Mouse (Mus musculus): ENCODE results near the gene Kdm5a. TPM values are rescaled to one million over a fixed set of nuclear protein-coding genes. Genes with fewer than 3 reads are reported as not detected.

The Kdm5a gene
- total RNA-seq, 2 experiments from 2014 or later, result 18.3 to 20.4 TPM

Other genes with a start within 250 kb of the Kdm5a start
- gene D330020A13Rik, start 69.8 kb upstream of the Kdm5a start, total RNA-seq (2021), result not detected
- gene B4galnt3, start 69.6 kb upstream of the Kdm5a start, total RNA-seq (2021), result 1 to 10 TPM in 1 of 2 experiments, under 1 TPM in 1; 0.98 to 1.1 TPM
- gene Ccdc77, start 250 bp downstream of the Kdm5a start, total RNA-seq (2021), result 1 to 10 TPM; 2.5 to 2.7 TPM
- 1 to 10 TPM; 1.3 to 1.4 TPM for gene Il17ra, start 99.1 kb downstream of the Kdm5a start, total RNA-seq (2021)
- not detected for gene Tmem121b, start 129.7 kb downstream of the Kdm5a start, total RNA-seq (2021)
- 10 to 100 TPM; 19.9 to 26.1 TPM for gene Hdhd5, start 167.2 kb downstream of the Kdm5a start, total RNA-seq (2021)